Mouse (Mus musculus) kidney, embryonic 14.5 days (tissue): ENCODE measurements around the gene Ifit1bl2. TPM values are rescaled to one million over a fixed set of nuclear protein-coding genes. Genes with fewer than 3 reads are reported as not detected.
"Not testable (repeated sequence)": the region's sequence is repeated elsewhere in the genome, so short reads cannot be mapped to it uniquely, and the experiment has no call there.

Experiments
- ATAC-seq: fragments of 200-750 bp; cut with Nextera tagmentation; 2 replicates; pipeline ENCODE4 v1.8.0; 2017; ENCODE audit warnings: moderate number of reproducible peaks, mild to moderate bottlenecking, moderate TSS enrichment, moderate library complexity; ENCODE audit not compliant: low FRiP score, low TSS enrichment
- H3K27ac ChIP-seq: fragments of 300-500 bp; sonication (generic); 2 replicates; pipeline ENCODE4 v1.5.1; 2014; ENCODE audit warnings: low read depth, mild to moderate bottlenecking, low read length, moderate library complexity, mixed read lengths
- H3K27me3 ChIP-seq: fragments of 300-500 bp; sonication (generic); 2 replicates; pipeline ENCODE4 v1.6.1; 2014; ENCODE audit warnings: mild to moderate bottlenecking, low read length; ENCODE audit not compliant: control insufficient read depth, insufficient read depth
- H3K36me3 ChIP-seq: fragments of 300-500 bp; sonication (generic); 2 replicates; pipeline ENCODE4 v1.6.1; 2014; ENCODE audit warnings: low read length, mixed read lengths; ENCODE audit not compliant: control insufficient read depth, insufficient read depth
- H3K4me1 ChIP-seq: fragments of 300-500 bp; sonication (generic); 2 replicates; pipeline ENCODE4 v1.6.1; 2014; ENCODE audit warnings: low read length, mixed read lengths; ENCODE audit not compliant: control insufficient read depth, insufficient read depth
- H3K4me2 ChIP-seq: fragments of 300-500 bp; sonication (generic); replicated peaks from 2 replicates; pipeline ENCODE4 v1.6.1; 2014; ENCODE audit warnings: low read depth, mild to moderate bottlenecking, low read length
- H3K4me3 ChIP-seq: fragments of 300-500 bp; sonication (generic); 2 replicates; pipeline ENCODE4 v1.5.1; 2014; ENCODE audit warnings: mild to moderate bottlenecking, low read length
- H3K9ac ChIP-seq: fragments of 300-500 bp; sonication (generic); 2 replicates; pipeline ENCODE4 v1.6.1; 2014; ENCODE audit warnings: low read depth, mild to moderate bottlenecking, low read length, moderate library complexity
- H3K9me3 ChIP-seq: fragments of 300-500 bp; sonication (generic); 2 replicates; pipeline ENCODE4 v1.6.1; 2016; ENCODE audit warnings: low read length; ENCODE audit not compliant: control insufficient read depth
- WGBS: fragments of 180-500 bp; shearing (Covaris S2); extraction: QIAGEN DNeasy Blood & Tissue Kit; methylation state at CpG from one replicate; pipeline ENCODE4 v1.1.7; 2014; 5-methylcytosine and 5-hydroxymethylcytosine counted together
- polyA plus RNA-seq: library from polyadenylated mRNA; unstranded; fragments of >200 nt; fragmentation: Nextera tagmentation; extraction: Ambion mirVana; gene quantifications from 2 replicates; pipeline ENCODE4 v1.2.1, GENCODE M21; 2014

Ifit1bl2 gene
- polyA plus RNA-seq, 1 experiment from 2014 or later: 0.16 TPM

- Histone ChIP-seq H3K4me3 (no peak overlapping the region), H3K36me3 (no peaks in the 10 kb centered on the region), H3K9ac (no peak overlapping the region), H3K4me2 (no peak overlapping the region), H3K27me3 (no peaks in the 10 kb centered on the region), H3K27ac (no peak overlapping the region), H3K4me1 (no peaks in the 10 kb centered on the region), H3K9me3 (no peaks in the 10 kb centered on the region)
- ATAC-seq: no peak
- WGBS: 89% methylated on average over 10 of the region's 10 CpGs
Measured at GRCm38 (mm10) chr19:34655227-34655805, 14.8 kb upstream of the Ifit1bl2 start.

GRCm38 (mm10) chr19:34650997-34651396 is 10.5 kb upstream of the Ifit1bl2 start:
- no peaks in the 10 kb centered on the region for H3K27me3 ChIP-seq
- H3K9ac ChIP-seq: no peak overlapping the region
- H3K4me2 ChIP-seq: no peak overlapping the region
- H3K4me3 ChIP-seq: no peak overlapping the region
- H3K9me3 ChIP-seq: no peaks in the 10 kb centered on the region
- ATAC-seq: no peak
- 83% methylated on average over 6 of the region's 6 CpGs for WGBS
- no peaks in the 10 kb centered on the region for H3K36me3 ChIP-seq
- no peaks in the 10 kb centered on the region for H3K4me1 ChIP-seq
- no peak overlapping the region for H3K27ac ChIP-seq

DNA sequence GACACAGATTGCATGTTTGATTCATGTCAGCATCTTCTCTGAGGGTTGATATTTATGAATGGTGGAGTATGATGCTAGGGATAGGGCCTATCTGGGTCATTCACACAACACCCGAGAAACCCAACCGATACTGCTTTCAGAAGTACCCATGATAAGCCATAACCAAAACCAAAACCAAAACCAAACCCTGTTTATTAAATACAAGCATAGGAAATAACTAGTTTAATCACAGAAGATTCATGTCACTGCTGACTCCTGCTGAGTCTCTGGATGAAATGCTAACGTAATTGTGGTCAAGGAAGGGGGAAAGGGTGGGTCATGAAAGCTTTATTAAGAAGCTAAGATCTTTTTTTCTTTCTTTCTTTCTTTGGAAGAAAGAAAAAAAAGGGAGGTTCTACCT is 9.7 kb upstream of the Ifit1bl2 start:
- 93% methylated on average over 3 of the region's 3 CpGs for whole genome bisulfite sequencing
- no peak for ATAC-seq
- Histone ChIP-seq H3K9ac (no peak overlapping the region), H3K27ac (no peak overlapping the region), H3K9me3 (no peaks in the 10 kb centered on the region), H3K4me3 (no peak overlapping the region), H3K4me2 (no peak overlapping the region), H3K27me3 (no peaks in the 10 kb centered on the region), H3K4me1 (no peaks in the 10 kb centered on the region), H3K36me3 (no peaks in the 10 kb centered on the region)

DNA sequence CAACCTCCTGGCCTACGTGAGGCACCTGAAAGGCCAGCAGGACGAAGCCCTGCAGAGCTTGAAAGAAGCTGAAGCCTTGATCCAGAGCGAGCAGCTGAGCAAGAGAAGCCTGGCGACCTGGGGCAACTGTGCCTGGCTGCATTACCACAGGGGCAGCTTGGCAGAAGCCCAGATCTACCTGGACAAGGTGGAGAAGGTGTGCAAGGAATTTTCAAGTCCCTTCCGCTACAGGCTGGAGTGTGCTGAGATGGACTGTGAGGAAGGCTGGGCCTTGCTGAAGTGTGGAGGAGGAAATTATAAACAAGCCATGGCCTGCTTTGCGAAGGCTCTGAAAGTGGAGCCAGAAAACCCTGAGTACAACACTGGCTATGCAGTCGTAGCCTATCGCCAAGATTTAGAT is 7.1 kb upstream of the Ifit1bl2 start:
- not testable (repeated sequence) for H3K27me3 ChIP-seq, H3K9ac ChIP-seq, H3K9me3 ChIP-seq, H3K36me3 ChIP-seq, H3K4me2 ChIP-seq, H3K4me1 ChIP-seq, ATAC-seq, H3K27ac ChIP-seq, H3K4me3 ChIP-seq
- 88% methylated on average over 7 of the region's 8 CpGs for WGBS

- Histone ChIP-seq H3K9me3 (no peaks in the 10 kb centered on the region), H3K9ac (no peak overlapping the region), H3K4me1 (no peaks in the 10 kb centered on the region), H3K27me3 (no peaks in the 10 kb centered on the region), H3K4me2 (no peak overlapping the region), H3K4me3 (no peak overlapping the region), H3K27ac (no peak overlapping the region), H3K36me3 (no peaks in the 10 kb centered on the region)
- no peak for ATAC-seq
- 76% methylated on average over 5 of the region's 5 CpGs for WGBS
Measured at GRCm38 (mm10) chr19:34642616-34643015, 2.1 kb upstream of the Ifit1bl2 start.

GRCm38 (mm10) chr19:34636933-34637557 is 3.5 kb downstream of the Ifit1bl2 start:
- peak; percentile 69; the same call in 1 of the 2 replicates for ATAC-seq
- Histone ChIP-seq H3K4me1 (no peaks in the 10 kb centered on the region), H3K36me3 (no peaks in the 10 kb centered on the region), H3K9ac (no peak overlapping the region), H3K4me3 (no peak overlapping the region), H3K9me3 (no peaks in the 10 kb centered on the region), H3K27me3 (no peaks in the 10 kb centered on the region), H3K4me2 (no peak overlapping the region), H3K27ac (no peak overlapping the region)
- WGBS: 11% methylated on average over 3 of the region's 3 CpGs

GRCm38 (mm10) chr19:34633484-34633883 is 7.1 kb downstream of the Ifit1bl2 start:
- no peak for ATAC-seq
- Histone ChIP-seq H3K36me3 (no peaks in the 10 kb centered on the region), H3K9me3 (no peaks in the 10 kb centered on the region), H3K27ac (no peak overlapping the region), H3K4me1 (no peaks in the 10 kb centered on the region), H3K27me3 (no peaks in the 10 kb centered on the region), H3K4me3 (no peak overlapping the region), H3K4me2 (no peak overlapping the region), H3K9ac (no peak overlapping the region)
- WGBS: 66% methylated on average over 2 of the region's 2 CpGs

DNA sequence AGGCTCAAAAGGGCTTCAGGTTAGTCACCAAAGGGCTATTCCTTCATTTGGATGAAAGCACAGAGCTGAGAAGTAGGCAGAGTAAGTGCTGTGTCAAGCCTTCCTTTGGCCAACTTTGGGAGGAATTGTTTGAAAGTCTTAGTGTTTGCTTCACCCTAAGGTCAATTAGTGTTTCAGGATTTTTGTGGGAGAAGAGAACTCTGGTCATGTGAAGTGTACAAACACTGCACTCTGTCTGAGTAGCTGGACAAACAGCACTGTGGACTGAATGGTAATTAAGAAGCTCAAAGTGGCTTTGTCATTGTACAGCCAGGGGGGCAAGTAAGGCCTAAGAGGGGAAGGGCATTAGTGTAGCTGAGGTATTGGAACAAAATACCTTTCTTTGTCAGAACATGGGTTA is 9.1 kb downstream of the Ifit1bl2 start:
- ATAC-seq: no peak

DNA sequence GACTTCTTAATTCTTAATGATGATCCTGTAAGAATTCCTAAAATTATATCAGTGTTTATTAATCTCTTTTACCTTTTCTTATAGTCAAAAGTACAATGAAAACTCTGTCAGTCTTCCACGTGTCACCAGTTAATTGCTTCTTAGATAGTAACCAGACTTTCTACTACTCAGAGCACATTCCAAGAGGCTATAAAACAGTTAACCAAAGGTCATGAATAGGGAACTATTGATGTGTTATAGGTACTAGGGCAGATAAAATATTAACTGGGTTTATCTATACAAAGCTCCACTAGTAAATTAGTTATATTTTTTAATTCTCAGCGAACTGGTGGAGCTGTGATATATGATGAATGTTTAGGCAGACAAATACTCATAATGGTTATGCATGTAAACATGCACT is 13.0 kb downstream of the Ifit1bl2 start:
- Histone ChIP-seq H3K4me2 (no peak overlapping the region), H3K4me3 (no peak overlapping the region), H3K27ac (no peak overlapping the region), H3K9ac (no peak overlapping the region), H3K27me3 (no peaks in the 10 kb centered on the region), H3K9me3 (no peaks in the 10 kb centered on the region), H3K4me1 (no peaks in the 10 kb centered on the region), H3K36me3 (no peaks in the 10 kb centered on the region)
- ATAC-seq: no peak
- 73% methylated on average over 2 of the region's 2 CpGs for WGBS

More for the DNA sequence above, 9.1 kb downstream of the Ifit1bl2 start:
- H3K9me3 ChIP-seq: no peaks in the 10 kb centered on the region
- H3K4me2 ChIP-seq: no peak overlapping the region
- H3K36me3 ChIP-seq: no peaks in the 10 kb centered on the region
- no peak overlapping the region for H3K27ac ChIP-seq
- no peaks in the 10 kb centered on the region for H3K27me3 ChIP-seq
- no peak overlapping the region for H3K4me3 ChIP-seq
- H3K9ac ChIP-seq: no peak overlapping the region
- no peaks in the 10 kb centered on the region for H3K4me1 ChIP-seq
